Comparison of ENCODE assay signal across 20 mouse cellular contexts in the genomic region with DNA sequence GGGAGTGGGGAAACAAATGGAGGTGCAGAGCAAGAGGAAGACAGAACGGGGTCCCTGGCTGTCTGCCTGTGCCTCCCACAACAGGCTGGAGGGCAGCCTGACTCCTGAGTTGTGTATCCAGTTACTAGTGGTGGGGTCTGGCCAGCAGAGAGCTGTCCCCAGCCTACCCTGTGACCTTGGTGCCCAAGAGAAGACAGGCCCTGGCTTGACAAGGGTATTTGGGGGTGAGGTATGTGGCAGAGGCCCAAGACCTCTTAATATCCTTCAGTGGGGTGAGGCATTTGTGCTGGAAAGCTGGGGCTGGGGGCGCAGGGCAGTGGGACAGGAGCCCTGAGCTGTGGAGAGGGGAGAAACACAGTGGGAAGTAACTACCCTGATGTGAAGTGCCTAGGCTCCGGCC. TPM values are rescaled to one million over a fixed set of nuclear protein-coding genes. Genes with fewer than 3 reads are reported as not detected.
A peak's percentile ranks its signal among the peaks of the same experiment; 100 is the strongest.
DNase-seq lines count a peak whose midpoint lies in the region; ATAC-seq and TF ChIP-seq lines count a peak whose summit lies in the region.
"Had no signal": no experiment of that assay in that cellular context is flagged by ENCODE, and none has a peak within 500 bp of the region (broad histone marks: within the 10 kb centered on the region; RNA-seq: fewer than 3 reads in every experiment).

No protein-coding gene starts in this region.

- no peak for TF ChIP-seq CTCF in C2C12 (IDR thresholded peaks at IDR 0.05; ENCODE audit: control insufficient read depth, insufficient read depth, insufficient read length)

- H3K9me3 ChIP-seq in heart, embryonic 10.5 days: no peaks in the 10 kb centered on the region
- no peaks in the 10 kb centered on the region for H3K9me3 ChIP-seq in heart, embryonic 14.5 days (ENCODE audit: control insufficient read depth, low read length)
- H3K9me3 ChIP-seq: embryonic facial prominence, embryonic 15.5 days; intestine, embryonic 15.5 days; midbrain, embryonic 12.5 days had no signal

- no peak for DNase-seq in heart, embryonic 10.5 days (ENCODE audit: low spot score)
- DNase-seq in heart, adult 8-10 months (ENCODE audit: low spot score): no peak
- DNase-seq in layer of hippocampus, postnatal 10 days (ENCODE audit: low spot score in 2 of 2): no peak
- DNase-seq in gastrocnemius, postnatal 14 days: no peak
- DNase-seq: adrenal gland, postnatal 36 days; gastrocnemius, postnatal 25 days; right cerebral cortex, postnatal 14 days; thymus, adult 2 months had no signal

- no peak overlapping the region for H3K27ac ChIP-seq in heart, embryonic 10.5 days
- peak overlapping the region in 1 of 2 experiments; percentile 6; a peak in 2 of 4 replicates for H3K27ac ChIP-seq in heart, embryonic 14.5 days (replicated peaks in 1 of 2; ENCODE audit: control insufficient read depth in 1 of 2, insufficient read depth in 1 of 2, low read depth in 2 of 2, low read length in 2 of 2)
- H3K27ac ChIP-seq: embryonic facial prominence, embryonic 15.5 days; intestine, embryonic 15.5 days; liver, embryonic 14.5 days; midbrain, embryonic 12.5 days; stomach, postnatal 0 days had no signal

- whole genome bisulfite sequencing in heart, embryonic 10.5 days: 91% methylated on average over 3 of the region's 3 CpGs
- WGBS in heart, embryonic 14.5 days: 72% methylated on average over 3 of the region's 3 CpGs

- peaks cover 32% of the 10 kb centered on the region for H3K79me2 ChIP-seq in C2C12 (ENCODE audit: control insufficient read depth, insufficient read depth)
- H3K79me2 ChIP-seq in myocyte (ENCODE audit: control insufficient read depth, insufficient read depth): peaks cover 23% of the 10 kb centered on the region

- TF ChIP-seq POLR2A in myocyte (IDR thresholded peaks at IDR 0.05; ENCODE audit: insufficient read length, low read depth): peak; percentile 39

- H3K79me3 ChIP-seq in C2C12 (ENCODE audit: low read depth): peaks cover 21% of the 10 kb centered on the region

- H3ac ChIP-seq in C2C12 (ENCODE audit: control insufficient read depth, insufficient read length, low read depth) (peak overlapping the region; percentile 46), myocyte (ENCODE audit: control insufficient read depth, insufficient read length) (no peak overlapping the region)

- peaks cover 29% of the 10 kb centered on the region for H3K4me1 ChIP-seq in heart, embryonic 10.5 days
- H3K4me1 ChIP-seq in heart, embryonic 14.5 days (ENCODE audit: control insufficient read depth in 2 of 2, insufficient read depth in 2 of 2, low read length in 2 of 2): peaks cover 0 to 19% of the 10 kb centered on the region in 2 experiments; a peak in 3 of 4 replicates

- intact Hi-C loops in gastrocnemius, postnatal 14 days (cut with DNase I; ENCODE audit: low total_unique reads): loop anchor here (2.0 kb wide), 1 partner anchor 24 kb away; no protein-coding TSS in a partner anchor

- H3K9ac ChIP-seq in heart, embryonic 14.5 days (ENCODE audit: low read length): peak overlapping the region; percentile 18; the same call in 1 of the 2 replicates
- H3K9ac ChIP-seq: embryonic facial prominence, embryonic 15.5 days; intestine, embryonic 15.5 days; liver, embryonic 14.5 days; lung, embryonic 14.5 days; midbrain, embryonic 12.5 days had no signal

- H3K4me2 ChIP-seq in heart, embryonic 14.5 days (ENCODE audit: low read length): no peak overlapping the region
- H3K4me2 ChIP-seq in myocyte (ENCODE audit: low read depth): no peak overlapping the region
- H3K4me2 ChIP-seq: embryonic facial prominence, embryonic 15.5 days; intestine, embryonic 15.5 days; lung, embryonic 14.5 days; midbrain, embryonic 12.5 days had no signal

- H3K4me3 ChIP-seq in heart, embryonic 10.5 days: 0 out of 2 replicates have a peak overlapping the region, but pooled peaks have one; percentile 1
- H3K4me3 ChIP-seq in C2C12 (ENCODE audit: insufficient read depth, poor library complexity, severe bottlenecking): no peak overlapping the region
- H3K4me3 ChIP-seq in heart, embryonic 14.5 days (ENCODE audit: control insufficient read depth in 1 of 2, insufficient read depth in 1 of 2, low read depth in 1 of 2, low read length in 2 of 2): no peak overlapping the region
- H3K4me3 ChIP-seq in myocyte: no peak overlapping the region
- H3K4me3 ChIP-seq: embryonic facial prominence, embryonic 15.5 days; intestine, embryonic 15.5 days; midbrain, embryonic 12.5 days had no signal

- no peaks in the 10 kb centered on the region for H3K27me3 ChIP-seq in heart, embryonic 10.5 days (ENCODE audit: insufficient read depth, poor library complexity, severe bottlenecking)
- H3K27me3 ChIP-seq in C2C12 (ENCODE audit: control insufficient read depth, insufficient read depth, insufficient read length) (no peaks in the 10 kb centered on the region), myocyte (ENCODE audit: control insufficient read depth, insufficient read depth, insufficient read length) (no peaks in the 10 kb centered on the region)
- H3K27me3 ChIP-seq in heart, embryonic 14.5 days (ENCODE audit: control insufficient read depth, insufficient read depth, low read length): no peaks in the 10 kb centered on the region
- H3K27me3 ChIP-seq: embryonic facial prominence, embryonic 15.5 days; intestine, embryonic 15.5 days; midbrain, embryonic 12.5 days had no signal

- no peak for ATAC-seq in heart, embryonic 14.5 days (ENCODE audit: insufficient number of reproducible peaks, insufficient read depth, low FRiP score, low read depth)

- H3K36me3 ChIP-seq in heart, embryonic 10.5 days: peaks cover 84% of the 10 kb centered on the region
- H3K36me3 ChIP-seq in C2C12 (ENCODE audit: control insufficient read depth, insufficient read depth): peaks cover 63% of the 10 kb centered on the region
- peaks cover 87% of the 10 kb centered on the region for H3K36me3 ChIP-seq in heart, embryonic 14.5 days (ENCODE audit: control insufficient read depth, insufficient read depth, low read length)
- H3K36me3 ChIP-seq in myocyte (ENCODE audit: control insufficient read depth, insufficient read depth): peaks cover 25% of the 10 kb centered on the region

TF ChIP-seq in C2C12, 6 proteins besides CTCF, POLR2A, EP300 and RAD21:
- TF ChIP-seq USF1 (IDR thresholded peaks at IDR 0.05; ENCODE audit: low read depth) (no peak), MAX (IDR thresholded peaks at IDR 0.05) (no peak), MYOG (IDR thresholded peaks at IDR 0.05; ENCODE audit: control insufficient read depth, extremely low read depth, insufficient read length) (no peak), MYOD1 (IDR thresholded peaks at IDR 0.05; ENCODE audit: control insufficient read depth, insufficient read length, low read depth) (no peak)

TF ChIP-seq in myocyte, 11 proteins besides CTCF, POLR2A, EP300 and RAD21:
- TF ChIP-seq USF1 (IDR thresholded peaks at IDR 0.05; ENCODE audit: low read depth) (no peak), POLR2AphosphoS2 (IDR thresholded peaks at IDR 0.05; ENCODE audit: insufficient read length, low read depth) (peak; percentile 97)

RNA-seq across cellular contexts. Expression of a gene that starts 25.7 kb away (rescaled TPM):
- 14.4 and 17.5 TPM in 2 replicates for polyA plus RNA-seq in heart, embryonic 10.5 days (2016; fragmentation: Nextera tagmentation; extraction: Ambion mirVana)
- 1 to 10 TPM; 6.6 to 8.0 (median 7.2) TPM for total RNA-seq in heart, adult 8-10 months (2022)
- polyA plus RNA-seq in C2C12 (2012; fragmentation: generic; extraction: Trizol) (10.1 TPM), myocyte (2012; fragmentation: generic; extraction: Trizol) (12.7 TPM)
- 6.7 and 7.3 TPM in 2 replicates for polyA plus RNA-seq in heart, embryonic 14.5 days (2014; fragmentation: Nextera tagmentation; extraction: Ambion mirVana)
- 10 to 100 TPM; 18.0 to 18.3 TPM for total RNA-seq in layer of hippocampus, postnatal 10 days (2021)
- total RNA-seq in gastrocnemius, postnatal 14 days (2021): 1 to 10 TPM; 5.8 to 6.8 TPM

RNA-seq across cellular contexts. Expression of a gene that starts 26.2 kb away (rescaled TPM):
- polyA plus RNA-seq in heart, embryonic 10.5 days (2016; fragmentation: Nextera tagmentation; extraction: Ambion mirVana): 1.2 and 2.3 TPM in 2 replicates
- total RNA-seq in heart, adult 8-10 months (2022): 1 to 10 TPM in 3 of 4 experiments, under 1 TPM in 1; 0.98 to 1.7 (median 1.5) TPM
- polyA plus RNA-seq in C2C12 (2012; fragmentation: generic; extraction: Trizol) (1.1 TPM), myocyte (2012; fragmentation: generic; extraction: Trizol) (1.2 TPM)
- polyA plus RNA-seq in heart, embryonic 14.5 days (2014; fragmentation: Nextera tagmentation; extraction: Ambion mirVana): 2.4 and 3.8 TPM in 2 replicates
- total RNA-seq in layer of hippocampus, postnatal 10 days (2021): 1 to 10 TPM; 7.8 to 8.4 TPM
- under 1 TPM in 1 of 2 experiments, not detected in 1; 0.43 TPM for total RNA-seq in gastrocnemius, postnatal 14 days (2021)
- total RNA-seq: common myeloid progenitor, adult 5-6 weeks; gastrocnemius, postnatal 25 days; megakaryocyte, adult 5-6 weeks had no signal
- polyA plus RNA-seq: urinary bladder, adult 2 months had no signal

RNA-seq across cellular contexts. Expression of a gene that starts 38.3 kb away (rescaled TPM):
- 353 and 374 TPM in 2 replicates for polyA plus RNA-seq in heart, embryonic 10.5 days (2016; fragmentation: Nextera tagmentation; extraction: Ambion mirVana)
- 100 to 1,000 TPM; 165 to 232 (median 189) TPM for total RNA-seq in heart, adult 8-10 months (2022)
- polyA plus RNA-seq in C2C12 (2012; fragmentation: generic; extraction: Trizol) (281 TPM), myocyte (2012; fragmentation: generic; extraction: Trizol) (232 TPM)
- 359 and 400 TPM in 2 replicates for polyA plus RNA-seq in heart, embryonic 14.5 days (2014; fragmentation: Nextera tagmentation; extraction: Ambion mirVana)
- 100 to 1,000 TPM; 138 to 140 TPM for total RNA-seq in layer of hippocampus, postnatal 10 days (2021)
- 100 to 1,000 TPM; 158 to 171 TPM for total RNA-seq in gastrocnemius, postnatal 14 days (2021)

RNA-seq across cellular contexts. Expression of a gene that starts 45.9 kb away (rescaled TPM):
- 60.5 and 74.9 TPM in 2 replicates for polyA plus RNA-seq in heart, embryonic 10.5 days (2016; fragmentation: Nextera tagmentation; extraction: Ambion mirVana)
- 10 to 100 TPM; 10.5 to 15.0 (median 12.5) TPM for total RNA-seq in heart, adult 8-10 months (2022)
- polyA plus RNA-seq in C2C12 (2012; fragmentation: generic; extraction: Trizol) (23.2 TPM), myocyte (2012; fragmentation: generic; extraction: Trizol) (22.8 TPM)
- 45.4 and 48.3 TPM in 2 replicates for polyA plus RNA-seq in heart, embryonic 14.5 days (2014; fragmentation: Nextera tagmentation; extraction: Ambion mirVana)
- 10 to 100 TPM; 27.4 to 29.0 TPM for total RNA-seq in layer of hippocampus, postnatal 10 days (2021)
- 10 to 100 TPM; 11.8 to 16.6 TPM for total RNA-seq in gastrocnemius, postnatal 14 days (2021)

RNA-seq across cellular contexts. Expression of a gene that starts 59.0 kb away (rescaled TPM):
- 18.8 and 20.8 TPM in 2 replicates for polyA plus RNA-seq in heart, embryonic 10.5 days (2016; fragmentation: Nextera tagmentation; extraction: Ambion mirVana)
- 10 to 100 TPM in 2 of 4 experiments, 1 to 10 TPM in 2; 7.5 to 12.3 (median 9.8) TPM for total RNA-seq in heart, adult 8-10 months (2022)
- polyA plus RNA-seq in C2C12 (2012; fragmentation: generic; extraction: Trizol) (16.1 TPM), myocyte (2012; fragmentation: generic; extraction: Trizol) (28.9 TPM)
- polyA plus RNA-seq in heart, embryonic 14.5 days (2014; fragmentation: Nextera tagmentation; extraction: Ambion mirVana): 17.5 and 20.8 TPM in 2 replicates
- 10 to 100 TPM; 22.1 to 25.5 TPM for total RNA-seq in layer of hippocampus, postnatal 10 days (2021)
- total RNA-seq in gastrocnemius, postnatal 14 days (2021): 10 to 100 TPM in 1 of 2 experiments, 1 to 10 TPM in 1; 9.6 to 10.1 TPM
